Mouse (Mus musculus): ENCODE results near the gene Ankk1.

The Ankk1 gene
- long read RNA-seq, experiment 1: 0 reads
- long read RNA-seq, experiment 2: 0 reads

DNA sequence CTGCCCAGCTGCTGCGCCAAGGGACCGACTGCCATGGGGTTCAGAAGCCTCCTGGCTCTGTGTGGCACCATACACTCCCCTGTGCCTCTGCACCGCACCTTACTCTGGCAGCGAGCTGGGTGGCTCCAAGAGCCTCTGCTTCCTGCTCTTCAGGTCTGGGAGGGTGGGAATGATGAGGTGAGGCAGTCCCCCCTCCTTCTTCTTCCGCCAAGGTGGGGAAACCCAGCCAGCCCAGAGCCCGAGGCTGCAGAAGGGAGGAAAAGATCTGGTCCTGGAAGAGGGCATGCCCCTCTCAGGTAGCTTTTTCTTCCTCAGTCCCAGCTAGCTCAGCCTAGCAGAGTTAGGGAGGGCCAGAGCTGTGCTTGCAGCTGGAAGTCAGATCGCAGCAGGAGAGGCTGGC, at the start of gene Ankk1:
Gene Ankk1 (minus strand): TSS at position 101 of the 400 bp plus-strand sequence.
- intact Hi-C loops (cut with DNase I): no loop called here

DNA sequence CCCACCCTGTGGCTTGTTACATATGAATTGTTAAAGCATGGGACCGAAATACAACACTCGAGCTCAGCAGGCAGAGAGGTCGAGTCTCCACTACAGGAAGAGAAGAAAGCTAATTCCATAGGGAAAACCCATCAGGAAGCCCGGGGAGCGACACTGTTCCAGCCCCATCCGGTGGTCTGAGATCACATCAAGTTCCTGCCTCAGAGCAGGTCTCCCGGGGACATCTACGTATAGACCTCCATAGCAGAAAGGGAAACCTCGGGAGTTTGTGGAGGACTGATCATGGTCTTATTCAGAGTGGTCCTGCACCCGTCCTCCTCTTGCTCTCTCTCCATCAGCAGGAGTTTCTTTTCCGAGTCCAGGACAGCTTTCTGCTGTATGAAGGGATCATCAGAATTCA, 45.3 kb upstream of the Ankk1 start:
- intact Hi-C loops (cut with DNase I): loop anchor here (10.0 kb wide), 1 partner anchor 117 kb away; no protein-coding TSS in a partner anchor

DNA sequence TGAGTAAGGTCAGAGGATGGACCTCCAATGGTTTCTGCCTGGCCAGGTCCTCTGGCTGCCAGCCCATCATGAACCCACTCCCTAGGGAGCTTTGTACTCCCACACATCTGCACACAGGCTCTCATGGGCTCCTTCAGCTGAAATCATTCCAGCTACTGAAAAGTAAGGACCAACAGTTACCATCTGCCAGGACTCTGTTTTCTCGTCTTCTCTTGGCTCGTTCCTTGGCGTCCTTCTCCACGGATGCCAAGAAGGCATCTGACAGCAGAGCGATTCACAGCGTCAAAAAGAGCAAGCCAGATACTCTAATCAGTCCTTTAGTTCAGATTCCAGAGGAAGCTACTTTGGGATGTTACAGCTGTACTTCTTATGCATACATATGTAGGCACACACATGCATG, 44.1 kb upstream of the Ankk1 start:
- intact Hi-C loops (cut with DNase I): loop anchor here (10.0 kb wide), 1 partner anchor 116 kb away; no protein-coding TSS in a partner anchor

DNA sequence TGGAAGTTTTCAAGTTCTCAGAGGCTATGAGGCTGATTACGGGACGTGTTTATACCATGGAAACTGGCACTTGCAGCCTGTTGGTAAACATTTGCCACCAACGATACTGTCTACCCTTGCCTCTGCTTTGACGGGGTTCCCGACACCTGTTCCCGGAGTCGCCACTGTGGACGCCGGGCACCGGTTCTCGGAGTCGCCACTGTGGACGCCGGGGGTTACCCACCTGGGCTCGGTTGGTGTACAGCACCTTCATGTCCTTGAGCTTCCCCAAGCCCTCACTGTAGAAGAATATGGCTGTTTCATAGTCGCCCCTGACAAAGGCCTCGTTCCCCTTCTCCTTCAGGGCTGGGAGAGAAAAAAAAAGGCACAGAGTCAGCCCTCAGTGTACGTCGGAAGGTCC, 43.2 kb upstream of the Ankk1 start:
- intact Hi-C loops (cut with DNase I): loop anchor here (10.0 kb wide), 1 partner anchor 115 kb away; no protein-coding TSS in a partner anchor

DNA sequence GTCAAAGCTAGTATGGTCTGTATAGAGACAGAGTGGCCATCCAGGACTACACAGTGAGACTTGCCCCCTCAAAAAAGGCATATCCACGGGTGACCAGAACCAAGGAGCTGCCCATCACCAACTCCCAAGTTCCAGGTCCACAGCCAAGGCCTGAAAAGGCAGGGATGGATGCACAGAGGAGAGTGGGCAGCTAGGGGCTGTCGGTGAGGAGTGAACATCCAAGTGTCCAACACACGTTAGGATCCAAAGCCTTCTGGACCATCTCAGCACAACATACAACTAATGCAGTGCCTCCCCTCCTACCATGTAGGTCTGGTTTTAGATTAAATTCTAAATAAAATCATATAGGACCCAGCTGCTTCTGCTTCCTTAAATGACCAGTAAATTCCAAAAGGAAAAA, 29.3 kb upstream of the Ankk1 start:
- intact Hi-C loops (cut with DNase I): no loop called here

DNA sequence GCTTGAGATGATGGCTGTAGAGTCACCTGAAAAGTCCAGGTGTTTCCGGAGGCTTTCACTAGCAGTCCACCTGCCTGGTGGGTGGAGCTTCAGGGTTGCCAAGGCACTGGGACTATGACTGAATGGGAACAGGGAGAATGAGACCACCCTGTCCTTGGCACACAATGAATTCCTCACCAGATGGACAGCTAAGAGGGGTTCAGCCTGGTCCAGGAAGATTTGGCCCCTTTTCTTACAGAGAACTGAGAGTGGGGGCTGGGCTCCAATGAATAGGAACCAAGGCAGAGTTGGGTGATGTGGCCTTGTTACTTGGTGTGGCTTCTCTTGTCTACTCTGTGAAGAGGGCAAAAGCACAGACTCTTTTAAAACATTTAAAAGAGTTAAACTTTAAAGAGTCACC, 25.6 kb upstream of the Ankk1 start:
- intact Hi-C loops (cut with DNase I): no loop called here

DNA sequence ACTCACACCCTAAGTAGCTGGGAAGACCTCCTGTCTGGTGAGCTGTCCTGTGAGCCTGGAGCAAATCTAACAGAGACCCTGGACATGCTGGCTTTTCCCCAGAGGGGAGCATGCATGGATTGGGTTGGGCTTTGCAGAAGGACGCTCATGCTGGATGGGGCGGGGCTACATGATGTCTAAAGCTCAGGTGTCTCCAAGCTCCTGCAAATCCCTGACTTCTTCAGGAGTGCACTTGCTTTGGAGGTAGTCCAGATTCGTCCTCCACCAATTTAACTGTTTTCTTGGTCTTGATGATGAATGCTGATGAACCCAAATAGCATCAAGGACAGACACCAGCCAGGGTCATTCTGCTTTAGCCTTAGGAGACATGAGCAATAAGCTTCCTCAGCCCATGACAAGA, 23.7 kb upstream of the Ankk1 start:
- intact Hi-C loops (cut with DNase I): no loop called here

DNA sequence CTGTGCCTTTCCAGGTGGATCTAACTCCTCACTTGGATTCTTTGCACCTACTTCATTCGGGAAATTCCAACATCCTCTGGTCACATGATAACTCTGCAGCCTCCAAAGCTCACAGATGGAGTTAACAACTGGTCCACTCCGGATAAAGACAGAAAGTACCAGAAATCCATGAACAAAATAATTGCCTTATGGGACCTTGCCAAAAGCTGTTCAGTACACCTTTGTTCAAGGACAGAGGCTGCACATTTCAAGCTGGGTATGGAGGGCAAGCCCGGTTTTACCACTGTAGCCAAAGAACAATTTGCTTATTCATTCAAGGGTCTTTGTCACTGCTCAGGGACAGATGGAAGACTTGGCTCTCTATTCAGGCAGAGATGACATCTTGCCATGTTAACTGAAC, 15.8 kb upstream of the Ankk1 start:
- intact Hi-C loops (cut with DNase I): no loop called here

DNA sequence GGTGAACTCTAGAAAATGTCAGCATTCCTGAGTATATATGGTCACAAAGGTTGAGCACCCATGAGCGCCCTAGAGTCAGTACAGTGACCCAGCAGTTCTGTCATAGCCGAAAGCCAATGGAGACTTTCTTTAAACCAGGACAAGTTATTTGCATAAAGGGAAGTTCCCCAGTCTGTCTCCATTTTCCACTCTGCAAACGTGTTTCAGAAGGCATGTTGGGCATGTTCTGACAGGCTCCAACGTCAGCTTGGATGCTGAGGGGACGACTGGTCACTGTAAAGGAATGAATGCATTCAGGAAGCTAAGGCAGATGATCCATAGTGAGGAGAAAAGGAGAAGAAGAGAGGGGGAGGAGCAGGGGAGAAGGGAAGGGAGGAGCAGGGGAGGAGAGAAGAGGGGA, 657 bp upstream of the Ankk1 start:
- intact Hi-C loops (cut with DNase I): no loop called here

DNA sequence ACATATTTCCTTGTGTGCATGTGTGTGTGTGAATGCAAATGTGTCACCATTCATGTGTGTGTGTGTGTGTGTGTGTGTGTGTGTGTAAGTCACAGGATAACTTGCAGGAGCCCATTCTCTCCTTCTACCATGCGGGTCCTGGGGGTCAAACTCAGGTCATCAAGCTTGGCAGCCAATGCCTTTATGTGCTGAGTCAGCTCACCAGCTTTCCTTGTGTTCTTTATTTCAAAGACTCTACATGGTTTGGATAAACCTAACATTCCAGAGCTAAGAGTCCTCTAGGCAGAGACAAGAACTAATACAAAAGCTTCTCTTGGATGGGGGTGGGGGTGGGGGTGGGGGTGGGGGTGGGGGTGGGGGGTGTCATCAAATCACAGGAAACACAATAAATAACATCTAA, 1.2 kb downstream of the Ankk1 start:
- intact Hi-C loops (cut with DNase I): no loop called here

DNA sequence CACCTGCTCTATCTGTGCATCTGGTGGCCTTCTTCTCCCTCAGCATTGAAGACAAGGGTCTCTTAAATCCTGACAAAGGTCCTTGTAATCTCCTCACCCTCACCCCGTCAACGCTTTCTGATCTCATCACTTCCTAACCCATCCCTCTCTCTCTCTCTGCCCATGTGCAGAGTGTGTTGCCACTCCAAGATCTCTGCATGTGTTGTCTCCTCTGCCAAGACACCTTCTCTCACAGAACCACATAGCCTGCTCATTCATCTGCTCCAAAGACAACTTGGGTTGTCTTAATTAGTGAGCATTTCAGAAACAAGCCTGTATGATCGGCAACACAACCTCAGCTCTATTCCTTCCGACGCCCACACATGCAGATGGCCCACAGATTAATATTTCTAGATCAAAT, 3.0 kb downstream of the Ankk1 start:
- intact Hi-C loops (cut with DNase I): no loop called here

DNA sequence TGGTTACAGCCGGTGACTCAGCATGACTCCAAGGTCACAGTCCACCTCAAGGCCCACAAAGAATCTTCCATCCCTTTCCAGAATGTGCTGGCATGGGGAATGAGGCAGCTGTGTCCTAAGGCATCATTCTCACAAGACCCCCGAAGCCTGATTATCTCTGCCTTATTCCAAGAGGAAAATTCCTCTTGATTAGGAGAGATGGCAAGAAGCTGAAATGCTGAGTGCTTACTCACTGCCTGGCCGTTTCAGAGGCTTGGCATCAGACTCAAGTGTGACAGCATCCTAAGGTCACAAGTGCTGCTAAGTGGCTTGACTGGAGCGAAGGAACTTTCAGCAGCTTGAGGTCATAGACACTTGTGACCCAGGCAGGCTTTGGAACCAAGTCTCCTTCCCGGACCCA, 16.2 kb downstream of the Ankk1 start:
- intact Hi-C loops (cut with DNase I): no loop called here

DNA sequence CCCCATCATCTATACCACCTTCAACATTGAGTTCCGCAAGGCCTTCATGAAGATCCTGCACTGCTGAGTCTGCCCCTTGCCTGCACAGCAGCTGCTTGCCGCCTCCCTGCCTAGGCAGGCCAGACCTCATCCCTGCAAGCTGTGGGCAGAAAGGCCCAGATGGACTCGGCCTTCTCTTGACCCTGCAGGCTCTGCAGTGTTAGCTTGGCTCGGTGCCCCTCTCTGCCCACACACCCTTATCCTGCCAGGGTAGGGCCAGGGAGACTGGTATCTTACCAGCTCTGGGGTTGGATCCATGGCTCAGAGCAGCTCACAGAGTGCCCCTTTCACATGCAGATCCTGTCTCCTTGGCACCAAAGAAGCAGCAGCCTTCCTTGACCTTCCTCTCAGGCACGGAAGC, 19.8 kb downstream of the Ankk1 start:
- intact Hi-C loops (cut with DNase I): no loop called here

DNA sequence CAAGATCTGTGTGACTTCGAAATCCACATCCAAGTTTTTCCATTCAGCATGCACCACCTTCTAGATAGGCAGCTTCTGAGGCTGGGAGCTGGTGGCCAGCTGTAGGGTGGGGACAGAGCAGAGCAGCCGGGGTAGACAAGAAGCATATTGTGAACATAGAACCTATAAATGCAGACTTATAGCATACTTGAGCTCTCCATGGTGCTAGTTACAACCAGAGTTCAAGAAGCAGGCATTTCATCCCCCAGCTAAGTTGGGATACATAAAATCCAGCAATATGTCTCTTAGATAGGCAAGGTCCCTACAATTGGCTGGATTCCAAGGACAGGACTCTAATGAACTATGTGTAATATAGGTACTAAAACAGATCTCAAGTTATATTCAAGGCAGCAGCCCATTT, 23.1 kb downstream of the Ankk1 start:
- intact Hi-C loops (cut with DNase I): no loop called here

DNA sequence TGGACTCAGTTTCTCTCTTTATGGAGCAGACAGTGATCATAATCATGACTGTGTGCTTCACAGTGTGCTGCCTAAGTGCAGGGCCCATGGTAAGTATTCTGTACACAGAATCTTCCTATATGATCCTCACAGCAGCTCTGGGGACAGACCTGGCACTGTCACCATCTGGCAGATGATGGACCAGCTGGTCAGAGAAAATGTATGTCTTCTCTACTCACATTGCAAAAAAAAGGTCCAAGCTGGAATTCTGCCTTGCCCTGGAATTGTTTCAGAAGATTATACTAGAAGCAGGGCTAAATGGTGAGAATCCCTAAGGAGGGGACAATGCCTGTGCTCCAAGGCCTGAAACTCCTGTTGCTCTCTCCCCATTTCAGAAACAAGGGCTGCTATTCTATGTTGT, 30.8 kb downstream of the Ankk1 start:
- intact Hi-C loops (cut with DNase I): no loop called here

DNA sequence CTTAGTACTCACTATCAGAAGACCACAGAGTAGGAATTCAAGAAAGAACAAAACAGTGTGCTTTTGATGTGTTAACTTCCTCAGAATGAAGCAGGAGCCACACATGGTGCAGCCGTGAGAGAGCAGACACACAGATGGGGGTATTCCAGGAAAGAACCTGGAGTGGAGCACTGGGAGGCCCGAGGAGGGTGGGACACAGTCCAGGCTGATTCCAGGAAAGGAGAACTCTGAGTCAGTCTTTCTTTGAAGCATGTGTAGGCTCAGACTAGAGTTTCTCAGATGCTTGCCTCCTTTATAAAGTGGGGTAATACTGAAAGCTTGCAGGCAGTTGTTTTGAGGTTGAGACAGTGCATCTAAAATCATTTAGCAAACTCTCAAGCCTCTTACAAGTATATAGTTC, 34.6 kb downstream of the Ankk1 start:
- intact Hi-C loops (cut with DNase I): no loop called here

DNA sequence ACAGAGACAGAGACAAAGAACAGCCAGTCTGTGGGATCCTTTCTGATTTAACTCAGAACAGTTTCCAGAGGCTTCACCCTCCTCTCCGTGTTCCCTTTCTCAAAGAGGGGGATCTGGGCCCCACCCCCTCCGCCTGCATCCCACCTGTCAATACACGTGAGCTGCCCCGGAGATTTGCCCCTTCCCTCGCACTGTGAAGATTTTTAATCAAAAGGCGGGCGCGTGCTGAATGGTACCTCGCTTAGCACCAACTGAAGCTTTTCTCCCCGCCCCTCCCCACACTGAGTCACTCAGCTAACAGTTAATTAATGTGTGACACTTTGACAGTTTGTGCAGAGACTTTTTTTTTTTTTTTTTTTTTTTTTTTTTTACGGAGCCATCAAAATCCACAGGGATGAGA, 40.7 kb downstream of the Ankk1 start:
- intact Hi-C loops (cut with DNase I): no loop called here

DNA sequence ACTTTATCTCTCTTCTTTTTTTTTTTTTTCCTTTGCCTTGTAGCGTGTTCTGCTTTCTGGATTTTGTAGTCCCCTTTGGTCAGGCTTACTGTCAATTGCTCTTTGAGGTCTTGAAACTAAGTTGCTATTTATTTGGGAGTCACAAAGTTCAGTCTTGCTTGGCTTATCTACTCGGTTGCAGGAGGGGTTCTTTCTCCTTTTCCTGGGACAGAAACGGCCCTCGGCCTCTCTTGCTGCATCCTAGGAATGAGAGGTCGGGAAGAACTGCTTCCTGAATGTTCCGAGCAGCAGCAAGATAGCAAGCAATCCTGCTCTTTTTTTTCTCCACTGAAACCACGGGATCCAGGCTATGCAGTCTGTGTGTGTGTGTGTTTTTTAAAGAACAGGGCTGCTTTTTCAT, 41.5 kb downstream of the Ankk1 start:
- intact Hi-C loops (cut with DNase I): no loop called here

DNA sequence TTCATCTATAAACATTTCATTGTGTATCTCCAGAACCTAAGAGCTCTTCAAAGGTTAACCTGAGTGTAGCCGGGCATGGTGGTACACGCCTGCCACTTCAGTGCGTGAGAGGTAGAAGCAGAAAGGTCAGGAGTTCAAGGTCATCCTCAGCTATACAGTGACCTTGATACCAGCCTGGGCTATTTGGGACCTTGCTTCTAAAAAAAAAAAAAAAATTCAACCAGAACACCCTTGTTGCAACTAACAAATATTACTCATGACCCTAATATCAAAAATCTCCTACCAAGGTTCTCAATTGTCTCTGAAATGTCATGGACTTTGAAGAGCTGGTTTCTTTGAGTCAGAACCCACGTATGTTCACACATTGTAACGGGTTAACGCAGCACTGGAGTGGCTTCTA, 42.0 kb downstream of the Ankk1 start:
- intact Hi-C loops (cut with DNase I): no loop called here

DNA sequence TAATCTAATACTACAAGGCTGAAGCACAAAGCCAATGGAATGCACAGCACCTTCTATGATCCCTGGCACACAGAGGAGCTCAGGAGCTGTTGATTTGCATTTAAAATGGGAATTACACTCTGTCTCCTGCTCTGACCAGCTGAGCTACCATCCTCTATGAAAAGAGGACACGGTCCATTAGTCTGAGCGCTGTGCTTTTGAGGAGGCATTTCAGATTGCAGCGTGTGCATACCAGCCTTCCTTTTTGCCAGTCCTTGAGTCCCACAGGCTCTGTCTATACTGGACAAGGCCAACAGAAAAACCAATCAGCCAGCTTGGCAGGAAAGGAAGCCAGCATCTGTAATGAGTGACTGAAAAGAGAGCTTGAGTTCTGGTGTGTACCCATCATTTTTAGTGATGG, 42.8 kb downstream of the Ankk1 start:
- intact Hi-C loops (cut with DNase I): no loop called here

DNA sequence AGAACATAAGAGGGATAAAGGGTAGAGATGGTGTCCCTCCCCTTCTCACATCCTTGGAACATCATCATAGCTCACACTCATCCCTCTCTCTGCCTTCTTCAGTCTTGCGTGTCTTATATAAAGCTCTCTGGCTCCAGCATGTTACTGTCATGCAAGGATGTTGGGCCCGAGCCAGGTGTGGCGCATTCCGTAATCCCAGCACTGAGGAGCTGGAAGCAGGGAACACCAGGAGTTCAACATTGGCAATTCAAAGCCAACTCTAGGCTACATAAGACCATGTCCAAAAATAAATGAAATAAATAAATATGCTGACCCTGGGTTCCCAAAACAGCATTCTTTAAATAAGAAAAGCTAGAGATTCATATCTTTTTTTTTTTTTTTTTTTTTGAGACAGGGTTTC, 46.9 kb downstream of the Ankk1 start:
- intact Hi-C loops (cut with DNase I): no loop called here

DNA sequence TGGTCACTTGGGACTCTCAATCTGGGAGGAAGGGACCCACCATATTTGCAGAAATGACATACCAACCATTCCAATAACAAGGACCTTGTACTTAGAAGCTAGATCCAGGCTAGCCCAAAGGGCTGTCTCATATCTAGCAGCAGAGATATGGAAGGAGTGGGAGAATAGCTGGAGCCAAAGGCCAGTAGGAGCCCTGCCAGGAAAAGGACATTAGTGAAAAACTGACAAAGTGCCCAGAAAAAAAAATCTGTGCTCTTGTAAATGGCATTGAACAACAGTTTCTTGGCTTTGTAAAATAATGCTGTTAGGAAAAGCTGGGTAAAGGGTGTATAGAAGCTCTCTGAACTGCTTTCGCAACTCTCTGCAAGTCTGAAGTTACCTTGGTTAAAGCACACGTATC, 52.9 kb downstream of the Ankk1 start:
- intact Hi-C loops (cut with DNase I): no loop called here

DNA sequence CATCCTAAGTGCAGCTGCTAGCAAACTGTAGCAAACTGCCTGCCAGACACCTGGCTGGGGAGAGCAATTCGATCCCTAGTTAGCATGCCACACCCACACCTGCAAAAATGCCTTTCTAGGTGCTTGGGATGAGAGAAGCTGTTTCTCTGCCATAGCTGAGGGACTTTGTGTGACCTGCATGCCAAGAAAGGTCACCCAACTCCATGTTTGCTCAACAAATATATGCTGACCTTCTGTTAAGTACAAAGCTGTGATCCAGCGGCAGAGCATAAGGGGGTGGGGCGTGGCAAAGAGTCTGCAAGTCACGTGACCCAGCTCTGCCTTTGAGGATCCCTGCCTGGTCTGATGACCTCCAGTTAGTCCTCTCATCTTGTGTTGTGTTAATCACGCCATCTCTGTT, 61.1 kb downstream of the Ankk1 start:
- intact Hi-C loops (cut with DNase I): no loop called here
